Mouse (Mus musculus) G1E-ER4 (cell line): ENCODE measurements around the gene Defb20. TPM values are rescaled to one million over a fixed set of nuclear protein-coding genes. Genes with fewer than 3 reads are reported as not detected.

Experiments
- GATA1 ChIP-seq: IDR thresholded peaks from one replicate; pipeline ENCODE4 v1.8.0; 2012; ENCODE audit warnings: low read length, inconsistent platforms
- polyA plus RNA-seq: library from polyadenylated mRNA; stranded (reverse); fragments of >175 nt; gene quantifications from 2 replicates; pipeline ENCODE4 v1.2.3, GENCODE M21; 2012

Gene Defb20
- not detected in 2 replicates for polyA plus RNA-seq

DNA sequence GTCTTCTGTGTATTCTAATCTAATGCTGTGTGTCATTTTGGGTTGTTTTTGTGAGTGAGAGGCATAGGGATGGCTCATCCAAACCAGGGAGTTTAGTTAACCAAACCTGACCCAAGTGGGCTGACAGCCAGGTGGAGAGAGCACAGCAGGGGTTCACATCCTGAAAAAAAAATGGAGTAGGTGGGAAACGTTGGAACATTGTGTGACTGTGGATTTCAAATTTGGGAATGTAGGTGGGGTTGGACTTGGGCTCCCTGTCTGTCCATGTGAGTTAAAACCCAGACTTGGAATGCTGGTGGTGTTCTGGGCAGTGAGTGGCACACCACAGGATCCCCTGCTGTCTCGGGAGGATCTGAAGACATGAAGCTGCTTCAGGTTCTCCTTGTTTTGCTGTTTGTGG, at the start of gene Defb20:
Defb20 (plus strand) TSS at position 301 of the 400 bp plus-strand sequence.
- TF ChIP-seq GATA1: no peak

DNA sequence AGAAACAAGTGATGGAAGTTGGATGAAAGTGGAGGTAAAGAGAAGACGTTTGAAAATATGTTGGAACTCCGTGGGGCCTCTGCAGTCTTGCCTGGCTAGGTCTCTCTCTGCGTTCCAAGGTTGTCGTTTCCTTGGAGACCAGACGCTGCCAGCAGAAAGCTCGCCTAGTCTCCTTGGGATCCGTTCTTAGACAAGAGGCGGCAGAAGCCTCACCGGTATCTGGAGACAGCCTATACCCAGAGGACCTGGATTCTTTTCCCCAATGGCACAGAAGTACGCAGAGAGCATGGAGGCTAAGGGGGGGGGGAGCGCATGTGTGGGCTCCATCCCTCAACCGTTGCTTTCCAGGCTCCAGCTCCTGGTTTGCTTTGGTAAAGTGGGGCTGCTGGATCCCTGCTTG, 49.4 kb upstream of the Defb20 start:
- no peak for TF ChIP-seq GATA1

DNA sequence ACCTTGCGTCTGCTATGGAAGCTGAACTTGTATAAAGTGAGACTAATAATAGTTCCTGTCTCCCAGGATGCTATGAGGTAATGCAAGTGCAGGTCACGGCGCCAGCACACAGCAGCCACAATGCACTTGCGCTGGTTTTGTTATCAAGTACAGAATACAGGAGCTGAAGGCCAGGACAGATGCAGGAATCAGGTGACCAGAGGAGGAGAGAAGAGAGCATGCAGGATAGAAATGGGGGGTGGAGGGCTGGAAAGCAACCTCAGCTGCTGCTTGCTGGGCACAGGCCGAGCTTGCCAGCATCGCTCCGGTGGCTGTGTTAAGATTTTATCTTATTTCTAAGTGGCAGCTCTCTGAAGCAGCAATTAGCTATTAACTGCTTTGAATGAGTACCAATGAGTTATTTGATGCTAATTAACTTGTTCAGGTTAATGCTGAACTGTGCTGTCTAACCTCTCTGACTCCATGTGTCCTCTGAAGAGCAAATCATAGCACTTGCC, 40.4 kb upstream of the Defb20 start:
- no peak for TF ChIP-seq GATA1

DNA sequence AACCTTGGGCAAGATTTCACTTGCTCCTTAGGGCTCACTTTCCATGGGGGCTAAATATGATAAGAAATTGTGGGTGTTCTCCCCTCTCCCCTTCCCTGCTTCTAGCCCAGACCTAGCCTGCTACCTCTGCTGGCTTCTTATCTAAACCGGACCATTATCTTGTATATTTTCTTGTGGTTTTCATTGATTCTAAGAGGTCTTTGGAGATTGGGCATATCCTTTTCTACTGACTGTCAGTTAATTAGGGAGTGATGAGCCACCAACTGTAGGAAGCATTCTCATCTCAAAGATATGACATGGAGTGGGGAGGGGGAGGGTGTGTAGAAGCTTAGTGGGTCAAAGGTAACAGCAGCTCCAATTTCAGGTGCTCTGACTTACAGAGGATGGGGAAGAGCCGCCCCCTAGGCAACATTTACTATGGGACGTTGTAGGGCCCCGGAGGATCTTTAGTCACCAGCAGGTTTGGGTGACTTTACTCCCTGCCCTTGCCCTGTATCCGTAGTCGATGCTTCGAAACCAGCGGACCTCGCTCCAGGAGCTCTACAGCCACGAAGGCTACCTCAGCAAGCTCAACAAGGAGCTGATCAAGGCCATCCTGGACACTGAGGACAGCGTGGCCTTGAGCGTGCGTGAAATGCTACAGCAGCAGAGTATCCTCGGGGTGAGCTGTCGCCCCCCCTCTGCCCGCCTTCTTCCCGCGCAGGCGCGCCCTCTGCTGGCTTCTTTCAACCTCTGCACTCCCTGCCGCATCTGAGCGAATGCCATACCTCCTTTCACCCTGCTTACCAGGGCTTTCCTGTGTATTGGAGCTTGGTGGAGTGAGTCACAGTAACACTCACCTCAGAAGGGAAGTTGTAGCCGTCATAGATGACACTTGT, 39.6 kb upstream of the Defb20 start:
- TF ChIP-seq GATA1: no peak

DNA sequence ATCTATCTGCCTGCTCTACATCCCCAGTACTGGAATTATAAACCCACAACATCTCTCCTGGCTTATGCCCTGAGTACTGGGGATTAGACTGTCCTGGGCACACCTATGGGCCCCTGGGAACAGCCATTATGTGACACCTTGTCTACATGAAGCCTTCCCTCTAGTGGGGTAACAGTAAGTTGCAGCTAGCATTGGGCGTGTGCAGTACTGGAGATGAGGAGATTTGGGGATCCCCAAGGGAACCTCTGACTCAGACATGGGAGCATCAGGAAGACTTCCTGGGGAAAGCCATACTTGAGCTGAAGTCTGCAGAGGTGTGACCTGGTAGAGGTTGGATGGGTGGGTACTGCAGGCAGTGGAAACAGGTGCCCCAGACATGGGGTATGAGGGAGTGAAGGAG, 37.9 kb upstream of the Defb20 start:
- no peak for TF ChIP-seq GATA1

DNA sequence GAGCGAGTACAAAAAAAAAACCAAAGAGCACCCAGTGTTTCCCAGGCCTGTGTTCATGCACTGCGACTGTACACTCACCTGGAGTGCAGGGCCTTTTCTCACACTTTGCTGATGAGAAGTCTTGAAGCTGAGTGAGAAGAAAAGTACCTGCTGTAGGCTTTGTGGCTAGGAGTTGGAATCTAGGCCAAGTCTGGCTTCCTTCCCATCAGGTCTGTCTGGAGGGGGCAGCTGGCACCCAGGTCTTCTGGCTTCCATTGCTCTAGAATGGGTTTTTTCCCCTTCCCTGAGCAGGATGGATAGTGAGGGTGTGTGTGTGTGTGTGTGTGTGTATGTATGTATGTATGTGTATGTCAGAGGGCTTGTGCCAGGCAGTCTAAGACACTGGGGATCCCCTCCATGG, 37.0 kb upstream of the Defb20 start:
- TF ChIP-seq GATA1: no peak

DNA sequence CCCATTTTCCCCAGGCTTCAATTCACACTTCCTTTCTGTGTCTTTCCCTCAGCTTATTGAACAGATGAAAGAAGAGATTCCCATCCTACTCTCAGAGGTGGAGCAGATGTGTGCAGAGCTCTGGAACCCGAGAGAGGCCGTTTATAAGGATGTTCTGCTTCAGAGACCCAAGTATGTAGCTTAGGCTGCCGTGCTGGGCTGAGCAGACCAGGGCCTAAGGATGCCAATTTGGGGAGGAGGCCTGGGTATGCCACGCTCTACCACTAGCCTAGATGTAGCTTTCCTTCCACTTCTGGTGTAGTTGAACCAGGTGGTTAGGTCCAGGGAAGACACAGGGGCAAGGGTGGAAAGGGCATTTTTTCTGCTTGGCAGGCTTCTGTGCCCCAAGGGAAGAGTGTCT, 34.5 kb upstream of the Defb20 start:
- TF ChIP-seq GATA1: no peak

DNA sequence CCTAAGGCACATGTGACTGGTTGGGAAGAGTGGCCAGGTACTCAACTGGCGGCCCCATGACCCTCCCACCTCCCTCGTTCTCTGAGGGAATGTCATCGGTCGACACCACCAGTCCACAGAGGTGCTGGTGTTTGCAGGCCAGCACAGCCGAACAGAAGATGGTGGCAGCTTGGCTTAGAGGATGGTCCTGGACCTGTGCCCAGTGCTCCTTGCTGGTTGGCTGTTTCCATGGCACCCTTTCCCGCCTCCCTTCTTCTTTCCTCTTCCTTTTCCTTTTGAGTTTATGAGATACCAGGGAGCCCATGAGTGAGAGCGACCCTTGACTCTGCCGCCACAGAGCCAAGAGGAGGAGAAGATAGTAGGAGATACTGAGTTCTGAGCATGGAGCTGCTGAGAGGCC, 33.6 kb upstream of the Defb20 start:
- no peak for TF ChIP-seq GATA1

DNA sequence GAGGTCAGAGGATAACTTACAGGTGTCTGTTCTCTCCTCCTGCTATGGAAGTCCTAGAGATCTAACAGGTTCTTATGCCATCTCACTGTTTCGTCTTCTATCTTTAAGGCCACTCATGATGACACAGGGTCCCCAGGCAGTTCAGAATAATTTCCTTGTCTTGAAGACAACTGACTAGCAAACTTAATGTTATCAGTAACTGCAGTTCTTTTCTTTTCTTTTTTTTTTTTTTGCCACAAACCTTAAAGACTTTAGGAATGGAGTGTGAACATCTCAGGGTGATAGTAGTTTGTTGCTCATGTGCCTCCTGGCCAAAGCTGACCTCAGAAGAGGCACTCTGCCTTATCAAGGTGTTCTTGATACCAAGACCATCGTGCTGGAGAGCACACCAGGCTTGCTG, 30.2 kb upstream of the Defb20 start:
- no peak for TF ChIP-seq GATA1

DNA sequence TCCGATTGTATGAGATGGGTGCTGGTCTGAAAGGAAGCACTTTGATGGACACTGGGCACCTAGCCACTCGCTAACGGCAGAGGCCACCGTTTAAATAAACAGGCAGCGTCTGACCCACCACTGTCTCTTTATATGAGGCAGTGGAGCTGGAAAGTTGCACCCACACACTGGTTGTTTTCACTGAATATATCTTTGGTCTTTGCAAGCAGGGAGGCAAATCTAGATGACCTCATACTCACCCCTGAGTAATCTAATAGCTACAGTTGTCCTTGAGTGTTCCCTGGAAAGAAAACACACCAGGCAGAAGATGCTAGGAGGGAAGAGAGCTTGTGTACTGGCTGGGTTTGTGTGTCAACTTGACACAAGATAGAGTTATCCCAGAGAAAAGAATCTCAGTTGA, 29.4 kb upstream of the Defb20 start:
- no peak for TF ChIP-seq GATA1

DNA sequence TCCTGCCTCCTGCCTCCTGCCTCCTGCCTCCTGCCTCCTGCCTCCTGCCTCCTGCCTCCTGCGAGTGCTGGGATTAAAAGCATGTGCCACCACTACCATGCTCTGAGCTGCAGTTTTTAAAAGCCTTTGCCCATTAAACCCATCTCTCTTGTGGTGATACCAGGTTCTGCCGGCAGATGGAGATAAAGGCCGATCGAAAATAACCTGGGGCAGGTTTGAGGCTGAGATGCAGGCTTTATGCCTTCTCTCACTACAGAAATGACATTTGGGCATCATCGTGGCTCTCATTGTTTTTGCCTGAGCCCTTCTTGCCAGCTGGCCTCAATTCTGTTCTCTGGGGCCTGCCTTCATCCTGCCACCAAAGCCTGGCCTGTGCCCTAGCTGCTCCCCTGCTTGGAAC, 26.6 kb upstream of the Defb20 start:
- TF ChIP-seq GATA1: no peak

DNA sequence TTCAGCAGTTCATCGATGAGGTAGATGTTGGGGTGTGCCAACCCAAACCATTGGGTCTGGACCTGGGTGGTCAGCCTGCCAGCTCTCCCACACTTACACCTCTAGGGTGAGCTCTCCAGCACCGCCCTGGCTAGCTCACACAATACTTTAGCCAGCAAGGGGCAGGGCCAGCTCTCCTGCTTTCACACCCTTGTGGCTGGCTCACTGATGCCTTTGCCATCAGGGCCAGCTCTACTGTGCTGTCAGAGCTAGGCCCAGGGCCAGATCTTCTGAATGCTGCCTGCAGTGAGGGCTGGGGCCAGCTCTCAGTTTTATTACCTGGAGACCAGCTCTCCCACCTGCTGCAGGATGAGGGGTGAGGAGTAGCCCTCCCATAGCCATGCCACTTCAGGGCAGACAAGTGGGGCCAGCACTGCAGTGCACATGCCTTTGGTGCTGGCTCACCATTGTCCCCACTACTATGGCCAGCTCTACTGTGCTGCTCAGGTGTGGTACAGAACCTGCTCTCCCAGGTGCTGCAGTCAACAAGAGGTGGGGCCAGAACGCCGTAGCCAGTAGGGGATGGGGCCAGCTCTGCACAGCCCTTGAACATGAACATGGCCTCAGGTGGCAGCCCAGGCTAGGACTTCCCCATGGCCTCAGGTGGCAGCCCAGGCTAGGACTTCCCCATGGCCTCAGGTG, 24.6 kb upstream of the Defb20 start:
- no peak for TF ChIP-seq GATA1

DNA sequence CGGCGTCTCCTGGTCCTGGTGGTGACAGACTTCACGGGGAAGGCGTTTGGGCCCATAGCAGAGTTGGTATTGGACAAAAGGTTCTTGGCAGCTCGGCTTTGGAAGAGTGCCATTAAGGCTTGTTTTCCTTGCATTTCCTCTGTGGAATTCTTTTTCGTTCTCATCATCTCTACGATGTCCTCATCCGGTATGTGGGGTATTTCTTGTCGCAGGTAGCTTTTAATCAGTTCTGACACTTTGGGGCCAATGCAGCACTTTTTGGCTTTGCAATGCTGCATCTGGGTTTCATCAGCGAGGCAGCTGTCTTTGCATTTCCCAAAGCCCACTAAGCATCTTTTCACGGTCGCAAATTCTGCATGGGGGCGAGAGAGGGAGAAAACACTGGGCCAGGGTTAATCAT, 17.6 kb upstream of the Defb20 start:
- TF ChIP-seq GATA1: no peak

DNA sequence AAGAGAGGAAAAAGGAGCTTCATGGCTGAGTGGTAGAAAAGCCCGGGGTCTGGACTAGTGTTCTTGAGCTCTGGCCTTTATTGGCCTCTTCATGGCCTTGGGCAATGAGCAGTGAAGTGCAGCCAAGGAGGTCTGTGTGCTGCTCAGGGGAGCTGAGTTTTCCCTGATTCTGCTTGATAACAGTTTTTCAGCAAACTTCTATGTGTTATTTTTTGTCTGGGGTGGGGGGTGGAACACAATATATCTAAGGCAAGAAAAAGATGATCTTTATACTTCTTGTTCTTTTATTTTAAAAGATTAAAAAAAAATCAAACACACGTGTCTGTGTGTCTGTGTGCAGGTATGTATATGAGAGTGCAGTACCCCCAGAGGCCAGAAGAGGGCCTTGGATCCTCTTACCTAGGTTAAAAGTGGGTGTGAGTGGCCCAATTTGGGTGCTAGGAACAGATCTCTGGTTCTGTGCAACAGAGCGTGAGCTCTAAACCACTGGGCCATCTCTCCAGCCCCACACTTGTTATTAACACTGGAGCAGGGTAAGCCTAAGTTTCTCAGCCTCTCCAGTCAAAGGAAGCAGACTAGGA, 12.2 kb upstream of the Defb20 start, which contains the start of gene Defb23:
Defb23 (minus strand) TSS at position 51 of the 581 bp plus-strand sequence.
- TF ChIP-seq GATA1: no peak

DNA sequence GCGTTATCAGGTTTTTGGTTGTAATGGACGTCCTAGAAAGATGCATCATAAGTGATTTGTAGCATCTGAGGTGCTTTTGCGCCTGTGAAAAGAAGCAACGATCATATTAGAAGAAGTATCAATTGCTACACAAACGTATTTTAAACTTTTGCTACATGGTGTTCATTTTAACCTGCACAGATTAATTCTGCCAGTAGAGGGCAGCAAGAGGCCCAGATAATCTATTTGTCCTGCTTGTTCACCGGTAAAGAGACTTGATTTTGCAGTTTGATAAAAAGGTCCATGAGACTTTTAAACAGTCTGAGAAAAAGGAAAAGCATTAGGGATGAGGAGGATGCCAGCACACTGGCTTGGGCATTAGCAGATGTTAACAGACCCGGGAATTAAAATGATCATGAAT, 5.9 kb upstream of the Defb20 start:
- no peak for TF ChIP-seq GATA1

DNA sequence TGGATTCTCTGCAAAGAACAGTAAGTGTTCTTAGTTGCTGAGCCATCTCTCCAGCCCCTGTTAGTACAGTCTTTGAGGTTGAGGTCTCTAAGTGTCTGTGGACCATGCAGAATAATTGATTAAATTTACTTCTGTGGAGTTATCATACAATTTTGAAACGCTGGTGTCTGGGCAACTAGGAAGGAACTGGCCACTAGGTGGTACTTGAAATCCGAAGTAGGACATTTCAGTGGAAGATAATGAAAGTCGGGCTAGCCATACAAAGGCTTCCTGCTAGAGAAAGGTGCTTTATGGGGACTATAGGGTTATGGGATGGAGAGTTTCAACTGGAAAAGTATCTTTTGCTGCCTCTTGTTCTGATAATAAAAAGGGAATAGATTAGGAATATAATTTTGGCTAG, 4.4 kb upstream of the Defb20 start:
- TF ChIP-seq GATA1: no peak

DNA sequence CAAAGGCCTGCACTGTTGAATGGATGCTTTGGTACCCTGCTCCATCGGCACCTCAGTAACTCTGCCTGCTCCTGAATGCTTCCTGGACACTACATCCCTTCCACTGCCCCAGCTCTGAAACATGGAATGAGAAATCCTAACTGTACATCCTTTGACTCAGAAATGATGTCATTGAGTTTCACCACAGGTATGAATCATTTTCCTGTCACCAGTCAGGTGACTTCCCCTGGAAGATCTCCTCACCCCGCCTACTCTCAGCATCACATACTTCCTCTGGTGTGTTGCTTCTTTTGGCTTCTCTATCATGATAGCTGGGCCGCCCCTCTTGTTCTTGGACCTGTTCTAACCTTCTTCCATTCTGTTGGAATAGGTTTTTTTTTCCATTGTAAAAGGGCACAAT, 4.0 kb downstream of the Defb20 start:
- TF ChIP-seq GATA1: no peak
